Mouse (Mus musculus) bone marrow, adult 2 months (tissue): ENCODE measurements at regions not wholly inside any gene's neighbourhood (a gene's known extent, or its start where the extent isn't known, plus 50 kb on each side); places are given as distances from the start of the nearest gene placed in this dataset.

Experiments used
- CTCF ChIP-seq: fragments of 200-500 bp; IDR thresholded peaks from 2 replicates; pipeline ENCODE4 v1.5.1; 2011; ENCODE audit warnings: low read length, control low read depth; ENCODE audit not compliant: control insufficient read depth, insufficient read depth
- POLR2A ChIP-seq: fragments of 200-500 bp; IDR thresholded peaks from 2 replicates; pipeline ENCODE4 v1.6.1; 2011; ENCODE audit warnings: low read depth, mild to moderate bottlenecking, control low read depth, low read length, borderline replicate concordance; ENCODE audit not compliant: control insufficient read depth

DNA sequence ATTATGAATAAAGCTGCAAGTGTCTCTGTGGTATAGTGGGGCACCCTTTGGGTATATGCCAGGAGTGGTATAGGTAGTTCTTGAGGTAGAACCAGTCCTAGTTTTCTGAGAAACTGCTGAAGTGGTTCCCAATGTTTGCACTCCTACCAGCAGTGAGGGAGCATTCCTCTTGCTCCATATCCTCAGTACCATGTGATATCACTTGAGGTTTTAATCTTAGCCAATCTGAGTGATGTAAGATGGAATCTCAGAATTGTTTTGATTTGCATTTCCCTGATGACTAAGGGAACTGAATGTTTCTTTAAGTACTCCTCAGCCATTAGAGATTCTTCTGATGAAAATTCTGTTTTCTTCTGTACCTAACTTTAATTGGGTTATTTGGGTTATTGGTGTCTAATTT lies 690.5 kb downstream of the Plod2 start:
- TF ChIP-seq POLR2A (no peak), CTCF (no peak)
